ENCODE assay signal across 14 mouse cellular contexts in genomic region chr14:87619368-87620035, GRCm38 (mm10).
DNase-seq lines count a peak whose midpoint lies in the region; ATAC-seq lines count a peak whose summit lies in the region.
"Had no signal": no experiment of that assay in that cellular context is flagged by ENCODE, and none has a peak within 500 bp of the region (broad histone marks: within the 10 kb centered on the region; RNA-seq: fewer than 3 reads in every experiment).

No protein-coding gene starts in this region.

- H3K4me3 ChIP-seq in hindbrain, embryonic 11.5 days (ENCODE audit: low read depth, low read length): no peak overlapping the region
- no peak overlapping the region for H3K4me3 ChIP-seq in hindbrain, embryonic 14.5 days (replicated peaks; ENCODE audit: low read length)
- no peak overlapping the region for H3K4me3 ChIP-seq in midbrain, embryonic 12.5 days
- H3K4me3 ChIP-seq in midbrain, embryonic 13.5 days (replicated peaks): no peak overlapping the region
- H3K4me3 ChIP-seq: heart, embryonic 10.5 days; myocyte had no signal

- 76% methylated on average over 5 of the region's 5 CpGs for WGBS in hindbrain, embryonic 11.5 days
- WGBS in hindbrain, embryonic 14.5 days: 70% methylated on average over 5 of the region's 5 CpGs
- 69% methylated on average over 5 of the region's 5 CpGs for WGBS in midbrain, embryonic 12.5 days
- 69% methylated on average over 5 of the region's 5 CpGs for WGBS in midbrain, embryonic 13.5 days

- no peak overlapping the region for H3K4me2 ChIP-seq in hindbrain, embryonic 11.5 days (replicated peaks; ENCODE audit: low read depth, low read length)
- no peak overlapping the region for H3K4me2 ChIP-seq in hindbrain, embryonic 14.5 days (replicated peaks)
- H3K4me2 ChIP-seq in midbrain, embryonic 12.5 days (replicated peaks): no peak overlapping the region
- H3K4me2 ChIP-seq in midbrain, embryonic 13.5 days (replicated peaks): no peak overlapping the region

- H3K27ac ChIP-seq in hindbrain, embryonic 11.5 days (ENCODE audit: low read depth, low read length): no peak overlapping the region
- H3K27ac ChIP-seq in hindbrain, embryonic 14.5 days: no peak overlapping the region
- no peak overlapping the region for H3K27ac ChIP-seq in midbrain, embryonic 12.5 days (replicated peaks)
- no peak overlapping the region for H3K27ac ChIP-seq in midbrain, embryonic 13.5 days
- H3K27ac ChIP-seq: heart, embryonic 10.5 days had no signal

- no peaks in the 10 kb centered on the region for H3K4me1 ChIP-seq in hindbrain, embryonic 11.5 days (replicated peaks; ENCODE audit: control insufficient read depth, insufficient read depth, low read length)
- no peaks in the 10 kb centered on the region for H3K4me1 ChIP-seq in hindbrain, embryonic 14.5 days (replicated peaks; ENCODE audit: control insufficient read depth, insufficient read depth, low read length)
- no peaks in the 10 kb centered on the region for H3K4me1 ChIP-seq in midbrain, embryonic 12.5 days
- H3K4me1 ChIP-seq in midbrain, embryonic 13.5 days (replicated peaks): no peaks in the 10 kb centered on the region
- H3K4me1 ChIP-seq: heart, embryonic 10.5 days had no signal

- no peak overlapping the region for H3K9ac ChIP-seq in hindbrain, embryonic 11.5 days (ENCODE audit: low read depth, low read length)
- H3K9ac ChIP-seq in hindbrain, embryonic 14.5 days: no peak overlapping the region
- no peak overlapping the region for H3K9ac ChIP-seq in midbrain, embryonic 12.5 days (replicated peaks)
- H3K9ac ChIP-seq in midbrain, embryonic 13.5 days (replicated peaks): no peak overlapping the region

- no peaks in the 10 kb centered on the region for H3K36me3 ChIP-seq in hindbrain, embryonic 11.5 days (ENCODE audit: control insufficient read depth, insufficient read depth, low read length)
- no peaks in the 10 kb centered on the region for H3K36me3 ChIP-seq in hindbrain, embryonic 14.5 days (replicated peaks; ENCODE audit: control insufficient read depth, insufficient read depth)
- no peaks in the 10 kb centered on the region for H3K36me3 ChIP-seq in midbrain, embryonic 12.5 days
- no peaks in the 10 kb centered on the region for H3K36me3 ChIP-seq in midbrain, embryonic 13.5 days
- H3K36me3 ChIP-seq: heart, embryonic 10.5 days had no signal

- DNase-seq in hindbrain, embryonic 11.5 days (ENCODE audit: low spot score): peak; percentile 9
- DNase-seq in hindbrain, embryonic 14.5 days (ENCODE audit: low spot score): no peak
- DNase-seq in hindlimb bud, embryonic 11.5 days (ENCODE audit: extremely low spot score, low read depth, low spot score): peak; percentile 12
- no peak for DNase-seq in heart, adult 8-10 months (ENCODE audit: low spot score)
- no peak for DNase-seq in urinary bladder, adult 2 months (ENCODE audit: low spot score)
- DNase-seq in natural killer cell, adult 2 months (ENCODE audit: low spot score in 2 of 2): no peak
- DNase-seq: adrenal gland, postnatal 36 days; cerebellum, postnatal 36 days; right cerebral cortex, adult 18-20 months had no signal

- no peaks in the 10 kb centered on the region for H3K9me3 ChIP-seq in hindbrain, embryonic 11.5 days (ENCODE audit: control insufficient read depth, low read length)
- H3K9me3 ChIP-seq in hindbrain, embryonic 14.5 days (ENCODE audit: control insufficient read depth, low read length): no peaks in the 10 kb centered on the region
- H3K9me3 ChIP-seq in midbrain, embryonic 12.5 days: no peaks in the 10 kb centered on the region
- H3K9me3 ChIP-seq in midbrain, embryonic 13.5 days: no peaks in the 10 kb centered on the region
- H3K9me3 ChIP-seq: heart, embryonic 10.5 days had no signal

- ATAC-seq in hindbrain, embryonic 11.5 days (ENCODE audit: low FRiP score): no peak
- ATAC-seq in hindbrain, embryonic 14.5 days (ENCODE audit: low FRiP score): no peak
- ATAC-seq in midbrain, embryonic 12.5 days (ENCODE audit: low FRiP score, low read depth): peak; percentile 78
- ATAC-seq in midbrain, embryonic 13.5 days: no peak
- ATAC-seq: inflammation-experienced regulatory T-cells, adult 6 months had no signal

- no peaks in the 10 kb centered on the region for H3K27me3 ChIP-seq in hindbrain, embryonic 11.5 days (ENCODE audit: control insufficient read depth, insufficient read depth, low read length)
- no peaks in the 10 kb centered on the region for H3K27me3 ChIP-seq in hindbrain, embryonic 14.5 days (ENCODE audit: control insufficient read depth, insufficient read depth, low read length)
- H3K27me3 ChIP-seq in midbrain, embryonic 12.5 days: no peaks in the 10 kb centered on the region
- H3K27me3 ChIP-seq in midbrain, embryonic 13.5 days: no peaks in the 10 kb centered on the region

Comparison
In these comparisons a context has a peak if more than half of its experiments do, and no peak if none do; other contexts are left out.
1. DNase-seq: peak in hindbrain, embryonic 11.5 days (single experiment) and hindlimb bud, embryonic 11.5 days (single experiment); none in hindbrain, embryonic 14.5 days (single experiment), heart, adult 8-10 months (single experiment), urinary bladder, adult 2 months (single experiment) and natural killer cell, adult 2 months (0 of 2).